Mouse (Mus musculus) spleen, adult 2 months (tissue): ENCODE results near the gene Aqr. TPM values are rescaled to one million over a fixed set of nuclear protein-coding genes. Genes with fewer than 3 reads are reported as not detected.

Experiments used
- DNase-seq, 2 experiments: peaks; one replicate each; pipeline versions ENCODE4 v3.0.0 to v3.0.0-alpha.2; 2012 to 2021; ENCODE audit warnings: low spot score in 2 of 2, low read depth in 1 of 2
- H3K27ac ChIP-seq: fragments of 200-500 bp; 2 replicates; pipeline ENCODE4 v1.5.1; 2012; ENCODE audit warnings: low read length, inconsistent platforms; ENCODE audit not compliant: insufficient read depth
- H3K27me3 ChIP-seq: fragments of 200-500 bp; 2 replicates; pipeline ENCODE4 v1.6.1; 2012; ENCODE audit warnings: mild to moderate bottlenecking, moderate library complexity, low read length, inconsistent platforms; ENCODE audit not compliant: control insufficient read depth, insufficient read depth
- H3K36me3 ChIP-seq: fragments of 200-500 bp; 2 replicates; pipeline ENCODE4 v1.6.1; 2012; ENCODE audit warnings: mild to moderate bottlenecking, low read length, inconsistent platforms; ENCODE audit not compliant: control insufficient read depth, insufficient read depth
- H3K4me1 ChIP-seq: fragments of 200-500 bp; 2 replicates; pipeline ENCODE4 v1.6.1; 2011; ENCODE audit warnings: inconsistent platforms; ENCODE audit not compliant: control insufficient read depth, insufficient read depth, insufficient read length
- H3K4me3 ChIP-seq: fragments of 200-500 bp; 2 replicates; pipeline ENCODE4 v1.5.1; 2011; ENCODE audit warnings: mild to moderate bottlenecking, inconsistent platforms; ENCODE audit not compliant: insufficient read depth, insufficient read length; ENCODE audit errors: extremely low read depth
- CTCF ChIP-seq: fragments of 200-500 bp; IDR thresholded peaks from 2 replicates; pipeline ENCODE4 v1.5.1; 2011; ENCODE audit warnings: mild to moderate bottlenecking, inconsistent platforms; ENCODE audit not compliant: insufficient read depth, insufficient read length, insufficient replicate concordance; ENCODE audit errors: extremely low read depth
- POLR2A ChIP-seq: fragments of 200-500 bp; IDR thresholded peaks from 2 replicates; pipeline ENCODE4 v1.6.1; 2011; ENCODE audit warnings: low read depth, low read length, inconsistent platforms
- WGBS: fragments of 180-500 bp; shearing (Covaris S2); methylation state at CpG from one replicate; pipeline ENCODE4 v1.1.7; 2018; 5-methylcytosine and 5-hydroxymethylcytosine counted together
- polyA plus RNA-seq: library from polyadenylated mRNA; depleted of rRNA; stranded (reverse); fragments of >200 nt; gene quantifications from 2 replicates; pipeline ENCODE4 v1.2.3, GENCODE M21; 2012

The Aqr gene
- polyA plus RNA-seq, 1 experiment = 16.0 TPM

GRCm38 (mm10) chr2:114099816-114100215, 87.0 kb downstream of the Aqr start:
- Histone ChIP-seq H3K4me3 (no peak overlapping the region), H3K4me1 (no peaks in the 10 kb centered on the region), H3K36me3 (peaks cover 28% of the 10 kb centered on the region), H3K27ac (no peak overlapping the region), H3K27me3 (no peaks in the 10 kb centered on the region)
- TF ChIP-seq POLR2A (no peak), CTCF (no peak)
- WGBS = 85% methylated on average over 3 of the region's 3 CpGs
- DNase-seq = no peak

GRCm38 (mm10) chr2:114099109-114099508, 87.7 kb downstream of the Aqr start:
- Histone ChIP-seq H3K27ac (no peak overlapping the region), H3K4me1 (no peaks in the 10 kb centered on the region), H3K27me3 (no peaks in the 10 kb centered on the region), H3K4me3 (no peak overlapping the region), H3K36me3 (peaks cover 26% of the 10 kb centered on the region)
- WGBS = 91% methylated on average over 5 of the region's 5 CpGs
- TF ChIP-seq POLR2A (no peak), CTCF (no peak)
- DNase-seq = no peak

- no peak for TF ChIP-seq POLR2A
- no peak for TF ChIP-seq CTCF
- H3K4me3 ChIP-seq = no peak overlapping the region
- DNase-seq = no peak
Observed at GRCm38 (mm10) chr2:114097627-114098026, 89.2 kb downstream of the Aqr start.

GRCm38 (mm10) chr2:114096570-114096969, 90.3 kb downstream of the Aqr start:
- no peak for DNase-seq
- no peak for TF ChIP-seq POLR2A
- TF ChIP-seq CTCF = no peak
- WGBS = 34% methylated on average over 1 of the region's 1 CpGs
- H3K36me3 ChIP-seq = peaks cover 13% of the 10 kb centered on the region
- no peak overlapping the region for H3K4me3 ChIP-seq
- H3K4me1 ChIP-seq = no peaks in the 10 kb centered on the region
- no peaks in the 10 kb centered on the region for H3K27me3 ChIP-seq
- no peak overlapping the region for H3K27ac ChIP-seq

More at GRCm38 (mm10) chr2:114097627-114098026, 89.2 kb downstream of the Aqr start:
- Histone ChIP-seq H3K4me1 (no peaks in the 10 kb centered on the region), H3K27ac (no peak overlapping the region), H3K27me3 (no peaks in the 10 kb centered on the region), H3K36me3 (peaks cover 18% of the 10 kb centered on the region)
- 84% methylated on average over 4 of the region's 4 CpGs for WGBS

- WGBS = 83% methylated on average over 5 of the region's 5 CpGs
Observed at GRCm38 (mm10) chr2:114095348-114095747, 91.5 kb downstream of the Aqr start.

GRCm38 (mm10) chr2:114094696-114095095, 92.1 kb downstream of the Aqr start:
- Histone ChIP-seq H3K4me1 (no peaks in the 10 kb centered on the region), H3K27me3 (no peaks in the 10 kb centered on the region), H3K36me3 (no peaks in the 10 kb centered on the region), H3K27ac (no peak overlapping the region), H3K4me3 (no peak overlapping the region)
- no peak for DNase-seq
- TF ChIP-seq CTCF (no peak), POLR2A (no peak)
- WGBS = 93% methylated on average over 1 of the region's 1 CpGs

More at GRCm38 (mm10) chr2:114095348-114095747, 91.5 kb downstream of the Aqr start:
- no peaks in the 10 kb centered on the region for H3K4me1 ChIP-seq
- TF ChIP-seq CTCF (no peak), POLR2A (no peak)
- H3K27ac ChIP-seq = no peak overlapping the region
- peaks cover 4% of the 10 kb centered on the region for H3K36me3 ChIP-seq
- H3K4me3 ChIP-seq = no peak overlapping the region
- H3K27me3 ChIP-seq = no peaks in the 10 kb centered on the region
- DNase-seq = no peak

GRCm38 (mm10) chr2:114093577-114093976, 93.2 kb downstream of the Aqr start:
- H3K27me3 ChIP-seq = no peaks in the 10 kb centered on the region
- no peak overlapping the region for H3K4me3 ChIP-seq
- 74% methylated on average over 9 of the region's 9 CpGs for WGBS
- H3K27ac ChIP-seq = no peak overlapping the region
- DNase-seq = no peak
- H3K4me1 ChIP-seq = no peaks in the 10 kb centered on the region
- TF ChIP-seq CTCF (no peak), POLR2A (no peak)
- H3K36me3 ChIP-seq = no peaks in the 10 kb centered on the region
